Mouse (Mus musculus) forebrain, embryonic 16.5 days (tissue): ENCODE measurements around the gene Ggct. TPM values are rescaled to one million over a fixed set of nuclear protein-coding genes. Genes with fewer than 3 reads are reported as not detected.

Source experiments
- ATAC-seq: fragments of 200-750 bp; cut with Nextera tagmentation; 2 replicates; pipeline ENCODE4 v1.8.0; 2017; ENCODE audit warnings: mild to moderate bottlenecking, moderate library complexity
- H3K27ac ChIP-seq: fragments of 300-500 bp; sonication (generic); 2 replicates; pipeline ENCODE4 v1.5.1; 2014; ENCODE audit warnings: low read length, control low read depth
- H3K27me3 ChIP-seq: fragments of 300-500 bp; sonication (generic); replicated peaks from 2 replicates; pipeline ENCODE4 v1.6.1; 2014; ENCODE audit warnings: low read length; ENCODE audit not compliant: control insufficient read depth, insufficient read depth
- H3K36me3 ChIP-seq: fragments of 300-500 bp; sonication (generic); 2 replicates; pipeline ENCODE4 v1.6.1; 2014; ENCODE audit not compliant: control insufficient read depth, insufficient read depth
- H3K4me1 ChIP-seq: fragments of 300-500 bp; sonication (generic); replicated peaks from 2 replicates; pipeline ENCODE4 v1.6.1; 2014; ENCODE audit warnings: low read length; ENCODE audit not compliant: control insufficient read depth, insufficient read depth
- H3K4me2 ChIP-seq: fragments of 300-500 bp; sonication (generic); 2 replicates; pipeline ENCODE4 v1.6.1; 2014; ENCODE audit warnings: mild to moderate bottlenecking, low read length, control low read depth
- H3K4me3 ChIP-seq: fragments of 300-500 bp; sonication (generic); replicated peaks from 2 replicates; pipeline ENCODE4 v1.5.1; 2014; ENCODE audit warnings: mild to moderate bottlenecking, low read length, control low read depth
- H3K9ac ChIP-seq: fragments of 300-500 bp; sonication (generic); replicated peaks from 2 replicates; pipeline ENCODE4 v1.6.1; 2014; ENCODE audit warnings: low read depth, low read length, control low read depth
- H3K9me3 ChIP-seq: fragments of 300-500 bp; sonication (generic); 2 replicates; pipeline ENCODE4 v1.6.1; 2016; ENCODE audit warnings: low read length; ENCODE audit not compliant: control insufficient read depth
- WGBS: fragments of 180-500 bp; shearing (Covaris S2); extraction: QIAGEN DNeasy Blood & Tissue Kit; methylation state at CpG from one replicate; pipeline ENCODE4 v1.1.7; 2014; 5-methylcytosine and 5-hydroxymethylcytosine counted together
- polyA plus RNA-seq: library from polyadenylated mRNA; unstranded; fragments of >200 nt; fragmentation: Nextera tagmentation; extraction: Ambion mirVana; gene quantifications from 2 replicates; pipeline ENCODE4 v1.2.1, GENCODE M21; 2015

Gene Ggct
- polyA plus RNA-seq, 1 experiment from 2014 or later: 18.9 TPM

- H3K27ac ChIP-seq: no peak overlapping the region
- no peak overlapping the region for H3K4me2 ChIP-seq
- H3K9ac ChIP-seq: no peak overlapping the region
- no peak for ATAC-seq
- peaks cover 3% of the 10 kb centered on the region; the same call in 1 of the 2 replicates for H3K27me3 ChIP-seq
- H3K4me3 ChIP-seq: no peak overlapping the region
- 79% methylated on average over 4 of the region's 4 CpGs for WGBS
- no peaks in the 10 kb centered on the region for H3K4me1 ChIP-seq
- H3K9me3 ChIP-seq: no peaks in the 10 kb centered on the region
- H3K36me3 ChIP-seq: no peaks in the 10 kb centered on the region
These were observed 46.4 kb downstream of the Ggct start for GRCm38 (mm10) chr6:54946241-54946953.

GRCm38 (mm10) chr6:54944551-54944950, 48.2 kb downstream of the Ggct start:
- ATAC-seq: no peak
- Histone ChIP-seq H3K9me3 (no peaks in the 10 kb centered on the region), H3K9ac (no peak overlapping the region), H3K4me3 (no peak overlapping the region), H3K27ac (no peak overlapping the region), H3K27me3 (peaks cover 3% of the 10 kb centered on the region; the same call in 1 of the 2 replicates), H3K36me3 (no peaks in the 10 kb centered on the region), H3K4me1 (peaks cover 5% of the 10 kb centered on the region; the same call in 1 of the 2 replicates), H3K4me2 (no peak overlapping the region)
- WGBS: 91% methylated on average over 16 of the region's 16 CpGs

- ATAC-seq: no peak
- Histone ChIP-seq H3K27ac (no peak overlapping the region), H3K4me2 (no peak overlapping the region), H3K36me3 (no peaks in the 10 kb centered on the region), H3K9me3 (no peaks in the 10 kb centered on the region), H3K27me3 (peaks cover 3% of the 10 kb centered on the region; the same call in 1 of the 2 replicates), H3K4me1 (peaks cover 6% of the 10 kb centered on the region; the same call in 1 of the 2 replicates), H3K9ac (no peak overlapping the region), H3K4me3 (no peak overlapping the region)
- 51% methylated on average over 24 of the region's 24 CpGs for WGBS
These were observed 49.0 kb downstream of the Ggct start for GRCm38 (mm10) chr6:54943753-54944152.

- no peak overlapping the region for H3K4me2 ChIP-seq
- H3K27ac ChIP-seq: no peak overlapping the region
- WGBS: 74% methylated on average over 16 of the region's 16 CpGs
- ATAC-seq: no peak
- H3K9me3 ChIP-seq: no peaks in the 10 kb centered on the region
- no peak overlapping the region for H3K9ac ChIP-seq
- peaks cover 3% of the 10 kb centered on the region; the same call in 1 of the 2 replicates for H3K27me3 ChIP-seq
- no peak overlapping the region for H3K4me3 ChIP-seq
- H3K36me3 ChIP-seq: no peaks in the 10 kb centered on the region
- peaks cover 6% of the 10 kb centered on the region; the same call in 1 of the 2 replicates for H3K4me1 ChIP-seq
These were observed 49.5 kb downstream of the Ggct start for GRCm38 (mm10) chr6:54943292-54943691.

GRCm38 (mm10) chr6:54941149-54941548, 51.6 kb downstream of the Ggct start:
- WGBS: 95% methylated on average over 6 of the region's 6 CpGs
- Histone ChIP-seq H3K4me2 (no peak overlapping the region), H3K9me3 (no peaks in the 10 kb centered on the region), H3K4me3 (no peak overlapping the region), H3K27me3 (peaks cover 3% of the 10 kb centered on the region; the same call in 1 of the 2 replicates), H3K4me1 (peaks cover 6% of the 10 kb centered on the region; the same call in 1 of the 2 replicates), H3K36me3 (no peaks in the 10 kb centered on the region), H3K27ac (no peak overlapping the region), H3K9ac (no peak overlapping the region)
- ATAC-seq: no peak

- Histone ChIP-seq H3K27me3 (peaks cover 3% of the 10 kb centered on the region; the same call in 1 of the 2 replicates), H3K9ac (no peak overlapping the region), H3K4me3 (no peak overlapping the region), H3K4me1 (peaks cover 6% of the 10 kb centered on the region; the same call in 1 of the 2 replicates), H3K27ac (no peak overlapping the region), H3K4me2 (no peak overlapping the region), H3K36me3 (no peaks in the 10 kb centered on the region), H3K9me3 (no peaks in the 10 kb centered on the region)
- no peak for ATAC-seq
- WGBS: 62% methylated on average over 7 of the region's 7 CpGs
These were observed 52.6 kb downstream of the Ggct start for GRCm38 (mm10) chr6:54940126-54940525.

- no peak for ATAC-seq
- peaks cover 6% of the 10 kb centered on the region; the same call in 1 of the 2 replicates for H3K4me1 ChIP-seq
- no peaks in the 10 kb centered on the region for H3K36me3 ChIP-seq
- 65% methylated on average over 4 of the region's 4 CpGs for WGBS
- H3K4me2 ChIP-seq: no peak overlapping the region
- peaks cover 3% of the 10 kb centered on the region; the same call in 1 of the 2 replicates for H3K27me3 ChIP-seq
- H3K4me3 ChIP-seq: no peak overlapping the region
- H3K9ac ChIP-seq: no peak overlapping the region
- H3K27ac ChIP-seq: no peak overlapping the region
- H3K9me3 ChIP-seq: no peaks in the 10 kb centered on the region
These were observed 53.1 kb downstream of the Ggct start for GRCm38 (mm10) chr6:54939631-54940030.

- no peaks in the 10 kb centered on the region for H3K36me3 ChIP-seq
- no peak overlapping the region for H3K9ac ChIP-seq
- ATAC-seq: no peak
- peaks cover 6% of the 10 kb centered on the region; the same call in 1 of the 2 replicates for H3K4me1 ChIP-seq
- no peak overlapping the region for H3K27ac ChIP-seq
- no peaks in the 10 kb centered on the region for H3K9me3 ChIP-seq
- no peaks in the 10 kb centered on the region for H3K27me3 ChIP-seq
- 92% methylated on average over 2 of the region's 2 CpGs for WGBS
- H3K4me3 ChIP-seq: no peak overlapping the region
- H3K4me2 ChIP-seq: no peak overlapping the region
These were observed 56.3 kb downstream of the Ggct start for GRCm38 (mm10) chr6:54936496-54936895.

GRCm38 (mm10) chr6:54934930-54935329, 57.8 kb downstream of the Ggct start:
- Histone ChIP-seq H3K9me3 (no peaks in the 10 kb centered on the region), H3K27ac (no peak overlapping the region), H3K4me1 (peaks cover 3% of the 10 kb centered on the region; the same call in 1 of the 2 replicates), H3K4me2 (no peak overlapping the region), H3K36me3 (no peaks in the 10 kb centered on the region), H3K27me3 (no peaks in the 10 kb centered on the region), H3K4me3 (no peak overlapping the region), H3K9ac (no peak overlapping the region)
- no peak for ATAC-seq
- WGBS: 80% methylated on average over 5 of the region's 5 CpGs
